Mouse (Mus musculus) E14TG2a.4 (cell line): ENCODE measurements around the gene Rbms3.

ENCODE experiments used
- CTCF ChIP-seq: conservative IDR thresholded peaks from 2 replicates; pipeline ENCODE4 v1.5.1; 2014; ENCODE audit warnings: low read length
- NANOG ChIP-seq: IDR thresholded peaks from 2 replicates; pipeline ENCODE4 v1.6.1; 2014; ENCODE audit warnings: borderline replicate concordance, low read length, mixed read lengths
- POU5F1 ChIP-seq: IDR thresholded peaks from 2 replicates; pipeline ENCODE4 v1.6.1; 2014; ENCODE audit warnings: low read length, borderline replicate concordance

- TF ChIP-seq CTCF (no peak), POU5F1 (no peak), NANOG (no peak)
These were observed 794.8 kb downstream of the Rbms3 start for GRCm38 (mm10) chr9:116834949-116835348.
